Mouse (Mus musculus) ES-E14 (cell line): Measurements from ENCODE around the gene Kctd6.

Experiments
- CHD2 ChIP-seq: IDR thresholded peaks from 2 replicates; pipeline ENCODE4 v1.6.1; 2014; ENCODE audit warnings: mild to moderate bottlenecking, low read depth, low read length, inconsistent platforms
- HCFC1 ChIP-seq: IDR thresholded peaks from 2 replicates; pipeline ENCODE4 v1.6.1; 2012; ENCODE audit warnings: low read length, inconsistent platforms, borderline replicate concordance; ENCODE audit not compliant: insufficient read depth
- ZC3H11A ChIP-seq: IDR thresholded peaks from 2 replicates; pipeline ENCODE4 v1.6.1; 2012; ENCODE audit warnings: low read depth, mild to moderate bottlenecking, inconsistent platforms, low read length, borderline replicate concordance
- ZNF384 ChIP-seq: IDR thresholded peaks from 2 replicates; pipeline ENCODE4 v1.6.1; 2012; ENCODE audit warnings: low read depth, low read length, inconsistent platforms

DNA sequence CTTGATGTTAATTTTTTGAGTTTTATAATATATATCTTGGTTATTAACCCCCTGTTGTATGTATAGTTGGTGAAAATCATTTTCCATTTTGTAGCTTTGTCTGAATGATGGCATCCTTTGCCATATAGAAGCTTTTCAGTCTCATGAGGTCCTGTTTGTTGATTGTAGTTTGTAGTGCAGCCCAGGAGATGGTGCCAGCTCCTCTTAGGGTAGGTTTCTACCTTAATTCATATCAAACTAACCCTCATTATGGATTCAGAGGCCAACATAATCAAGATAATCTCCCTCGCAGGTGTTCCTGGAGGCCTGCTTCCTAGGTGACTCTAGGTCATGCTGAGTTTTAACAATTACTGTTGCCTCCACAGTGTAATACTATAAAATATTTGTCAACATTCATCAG lies 48.3 kb downstream of the Kctd6 start:
- TF ChIP-seq HCFC1 (no peak), ZC3H11A (no peak), CHD2 (no peak), ZNF384 (no peak)
